Mouse (Mus musculus) neural tube, embryonic 11.5 days (tissue): ENCODE data around the gene Lrrc8b. TPM values are rescaled to one million over a fixed set of nuclear protein-coding genes. Genes with fewer than 3 reads are reported as not detected.

Experiments used
- ATAC-seq: fragments of 200-750 bp; cut with Nextera tagmentation; 2 replicates; pipeline ENCODE4 v1.8.0; 2017; ENCODE audit warnings: moderate number of reproducible peaks, mild to moderate bottlenecking, moderate TSS enrichment, moderate library complexity; ENCODE audit not compliant: insufficient read depth, low FRiP score, low TSS enrichment
- DNase-seq: peaks from one replicate; pipeline ENCODE4 v3.0.0-alpha.2; 2015; ENCODE audit warnings: low spot score
- H3K27ac ChIP-seq: fragments of 300-500 bp; sonication (generic); 2 replicates; pipeline ENCODE4 v1.5.1; 2014; ENCODE audit warnings: low read depth, mild to moderate bottlenecking, low read length
- H3K27me3 ChIP-seq: fragments of 300-500 bp; sonication (generic); 2 replicates; pipeline ENCODE4 v1.6.1; 2014; ENCODE audit warnings: mild to moderate bottlenecking, low read length, mixed read lengths; ENCODE audit not compliant: control insufficient read depth, insufficient read depth
- H3K36me3 ChIP-seq: fragments of 300-500 bp; sonication (generic); 2 replicates; pipeline ENCODE4 v1.6.1; 2014; ENCODE audit warnings: mild to moderate bottlenecking, low read length, moderate library complexity, mixed read lengths; ENCODE audit not compliant: control insufficient read depth, insufficient read depth
- H3K4me1 ChIP-seq: fragments of 300-500 bp; sonication (generic); 2 replicates; pipeline ENCODE4 v1.6.1; 2014; ENCODE audit warnings: low read length, mixed read lengths; ENCODE audit not compliant: control insufficient read depth, insufficient read depth
- H3K4me2 ChIP-seq: fragments of 300-500 bp; sonication (generic); 2 replicates; pipeline ENCODE4 v1.6.1; 2014; ENCODE audit warnings: low read depth, mild to moderate bottlenecking, moderate library complexity
- H3K4me3 ChIP-seq: fragments of 300-500 bp; sonication (generic); 2 replicates; pipeline ENCODE4 v1.5.1; 2014; ENCODE audit warnings: low read depth, low read length
- H3K9ac ChIP-seq: fragments of 300-500 bp; sonication (generic); 2 replicates; pipeline ENCODE4 v1.6.1; 2014; ENCODE audit warnings: mild to moderate bottlenecking, low read length
- H3K9me3 ChIP-seq: fragments of 300-500 bp; sonication (generic); 2 replicates; pipeline ENCODE4 v1.6.1; 2016; ENCODE audit warnings: low read length; ENCODE audit not compliant: control insufficient read depth
- WGBS: fragments of 180-500 bp; shearing (Covaris S2); extraction: QIAGEN DNeasy Blood & Tissue Kit; methylation state at CpG from one replicate; pipeline ENCODE4 v1.1.7; 2014; 5-methylcytosine and 5-hydroxymethylcytosine counted together
- polyA plus RNA-seq: library from polyadenylated mRNA; unstranded; fragments of >200 nt; fragmentation: Nextera tagmentation; extraction: Ambion mirVana; gene quantifications from 2 replicates; pipeline ENCODE4 v1.2.1, GENCODE M21; 2014

Gene Lrrc8b
- polyA plus RNA-seq, 1 experiment from 2014 or later: 14.8 TPM

DNA sequence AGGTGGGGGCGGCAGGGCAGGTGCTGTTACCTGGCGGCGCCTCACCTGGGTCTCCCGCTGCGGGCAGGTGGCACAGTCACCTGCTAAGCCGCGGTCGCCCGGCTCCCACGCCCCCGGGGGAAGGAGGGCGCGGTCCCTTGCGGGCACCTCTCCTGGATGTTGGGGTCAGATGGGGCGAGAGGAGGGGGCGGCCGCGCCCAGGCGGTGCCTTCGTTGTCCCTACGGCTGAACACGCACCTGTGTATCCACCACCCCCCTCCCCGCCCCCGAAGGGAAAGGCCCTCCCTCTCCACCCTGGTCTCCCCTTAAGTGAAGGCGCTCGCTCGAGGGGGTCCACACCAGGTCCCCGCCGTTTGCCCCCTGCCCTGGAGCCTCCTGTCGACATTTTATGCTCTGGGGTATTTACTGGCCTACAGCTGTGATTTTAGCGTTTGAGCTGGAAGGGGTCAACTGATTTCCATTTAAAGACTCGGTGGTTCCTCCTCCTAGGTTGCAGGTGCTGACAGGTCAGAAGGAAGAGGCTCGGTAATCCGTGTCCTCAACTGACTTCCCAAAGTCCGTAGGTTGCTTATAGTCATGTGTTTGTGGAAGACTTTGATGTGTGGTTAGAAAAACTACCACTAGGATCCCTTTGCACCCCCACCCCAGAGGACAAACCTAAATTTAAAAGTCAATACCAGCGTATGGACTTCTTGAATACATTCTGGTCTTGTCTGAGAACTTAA, 538 bp downstream of the Lrrc8b start:
- DNase-seq: peak; percentile 32
- Histone ChIP-seq H3K27me3 (no peaks in the 10 kb centered on the region), H3K4me2 (peak overlapping the region; percentile 94), H3K9me3 (no peaks in the 10 kb centered on the region), H3K4me3 (peak overlapping the region; percentile 90), H3K4me1 (peaks cover 2% of the 10 kb centered on the region; the same call in 1 of the 2 replicates), H3K27ac (no peak overlapping the region), H3K9ac (peak overlapping the region; percentile 96), H3K36me3 (no peaks in the 10 kb centered on the region)
- 3% methylated on average over 27 of the region's 36 CpGs for WGBS
- peak; percentile 65 for ATAC-seq

GRCm38 (mm10) chr5:105417217-105417616, 1.6 kb downstream of the Lrrc8b start:
- no peak for ATAC-seq
- Histone ChIP-seq H3K4me3 (no peak overlapping the region), H3K27me3 (no peaks in the 10 kb centered on the region), H3K27ac (no peak overlapping the region), H3K9ac (no peak overlapping the region), H3K4me1 (peaks cover 2% of the 10 kb centered on the region; the same call in 1 of the 2 replicates), H3K9me3 (no peaks in the 10 kb centered on the region), H3K4me2 (no peak overlapping the region), H3K36me3 (no peaks in the 10 kb centered on the region)
- no peak for DNase-seq
- 79% methylated on average over 8 of the region's 8 CpGs for WGBS

GRCm38 (mm10) chr5:105418364-105418763, 2.8 kb downstream of the Lrrc8b start:
- DNase-seq (no peak), ATAC-seq (no peak)
- H3K27me3 ChIP-seq: no peaks in the 10 kb centered on the region
- H3K4me1 ChIP-seq: peaks cover 2% of the 10 kb centered on the region; the same call in 1 of the 2 replicates
- no peaks in the 10 kb centered on the region for H3K36me3 ChIP-seq
- no peaks in the 10 kb centered on the region for H3K9me3 ChIP-seq
- WGBS: 89% methylated on average over 7 of the region's 7 CpGs
- no peak overlapping the region for H3K4me2 ChIP-seq
- H3K27ac ChIP-seq: no peak overlapping the region
- no peak overlapping the region for H3K9ac ChIP-seq
- no peak overlapping the region for H3K4me3 ChIP-seq

DNA sequence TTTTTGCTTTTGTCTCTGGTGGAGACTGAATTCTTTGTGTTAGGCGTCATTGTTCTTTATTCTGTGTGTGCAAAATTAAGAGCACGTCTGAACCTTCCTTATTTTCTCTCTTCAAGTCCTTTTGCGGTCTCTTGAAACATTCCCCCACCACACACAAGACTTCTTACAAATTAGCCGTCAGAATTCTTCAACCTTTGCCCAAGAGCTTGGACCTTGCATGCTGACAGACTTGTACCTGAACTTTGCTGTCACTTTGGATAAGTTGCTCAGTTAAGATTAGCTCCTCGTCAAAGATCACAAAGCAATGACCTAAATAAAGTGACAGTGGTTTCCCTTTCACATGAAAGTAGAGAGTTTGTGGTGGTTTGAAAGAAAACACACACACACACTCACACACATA, 3.3 kb downstream of the Lrrc8b start:
- Histone ChIP-seq H3K4me1 (peaks cover 2% of the 10 kb centered on the region; the same call in 1 of the 2 replicates), H3K4me3 (no peak overlapping the region), H3K4me2 (no peak overlapping the region), H3K27ac (no peak overlapping the region), H3K9me3 (no peaks in the 10 kb centered on the region), H3K9ac (no peak overlapping the region), H3K27me3 (no peaks in the 10 kb centered on the region), H3K36me3 (no peaks in the 10 kb centered on the region)
- no peak for ATAC-seq
- no peak for DNase-seq
- WGBS: 91% methylated on average over 5 of the region's 5 CpGs

DNA sequence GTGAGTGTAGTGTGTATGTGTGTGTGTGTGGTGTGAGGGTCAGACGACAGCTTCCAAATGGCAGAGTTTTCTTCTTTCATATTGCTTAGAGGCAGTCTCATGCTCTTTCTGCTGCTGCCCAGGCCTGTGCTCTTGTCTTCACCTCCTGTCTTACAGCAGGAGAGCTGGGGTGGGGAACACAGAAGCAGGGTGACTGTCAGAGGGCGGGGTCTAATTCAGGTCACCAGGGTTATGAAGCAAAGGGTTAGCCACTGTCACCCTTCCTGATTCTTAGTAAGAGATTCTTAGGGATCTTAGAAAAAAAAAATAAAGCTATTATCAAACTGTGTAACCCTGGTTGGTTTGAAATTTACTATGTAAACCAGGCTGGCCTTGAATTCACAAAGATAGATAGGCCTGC, 10.0 kb downstream of the Lrrc8b start:
- ATAC-seq: no peak
- no peak overlapping the region for H3K9ac ChIP-seq
- no peaks in the 10 kb centered on the region; the same call in 1 of the 2 replicates for H3K36me3 ChIP-seq
- H3K27me3 ChIP-seq: no peaks in the 10 kb centered on the region
- no peak overlapping the region for H3K4me3 ChIP-seq
- H3K4me2 ChIP-seq: no peak overlapping the region
- no peak overlapping the region for H3K27ac ChIP-seq
- no peaks in the 10 kb centered on the region for H3K4me1 ChIP-seq
- WGBS: 92% methylated on average over 2 of the region's 2 CpGs
- no peaks in the 10 kb centered on the region for H3K9me3 ChIP-seq
- DNase-seq: no peak

GRCm38 (mm10) chr5:105427326-105427725, 11.8 kb downstream of the Lrrc8b start:
- H3K36me3 ChIP-seq: no peaks in the 10 kb centered on the region; the same call in 1 of the 2 replicates
- 80% methylated on average over 7 of the region's 7 CpGs for WGBS
- H3K4me3 ChIP-seq: no peak overlapping the region
- DNase-seq (no peak), ATAC-seq (no peak)
- no peaks in the 10 kb centered on the region for H3K9me3 ChIP-seq
- no peaks in the 10 kb centered on the region for H3K4me1 ChIP-seq
- no peak overlapping the region for H3K4me2 ChIP-seq
- H3K27me3 ChIP-seq: no peaks in the 10 kb centered on the region
- H3K27ac ChIP-seq: no peak overlapping the region
- no peak overlapping the region for H3K9ac ChIP-seq

GRCm38 (mm10) chr5:105428265-105428974, 12.8 kb downstream of the Lrrc8b start:
- Histone ChIP-seq H3K4me3 (no peak overlapping the region), H3K9me3 (no peaks in the 10 kb centered on the region), H3K4me2 (no peak overlapping the region), H3K9ac (no peak overlapping the region), H3K36me3 (no peaks in the 10 kb centered on the region; the same call in 1 of the 2 replicates), H3K27me3 (no peaks in the 10 kb centered on the region), H3K27ac (no peak overlapping the region), H3K4me1 (no peaks in the 10 kb centered on the region)
- no peak for DNase-seq
- 81% methylated on average over 12 of the region's 12 CpGs for WGBS
- ATAC-seq: no peak

DNA sequence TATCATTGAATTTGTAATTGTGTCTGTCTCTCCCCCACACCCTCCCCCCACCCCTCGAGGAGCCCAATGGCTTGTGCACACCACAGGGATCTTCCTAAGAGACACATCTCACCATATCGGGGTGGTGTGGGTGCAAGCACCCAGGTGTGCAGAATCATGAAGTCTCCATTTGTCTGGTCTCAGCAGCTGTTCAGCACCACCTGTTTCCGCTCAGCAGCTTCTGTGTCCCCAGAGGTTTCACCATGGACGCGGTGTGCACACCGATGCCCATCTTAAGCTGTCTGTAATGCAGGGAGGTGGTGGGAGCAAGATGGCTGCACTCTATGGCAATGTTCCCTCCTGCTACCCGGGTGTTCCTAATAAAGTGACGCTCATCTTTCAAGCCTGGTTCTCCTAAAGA, 14.6 kb downstream of the Lrrc8b start:
- no peaks in the 10 kb centered on the region for H3K4me1 ChIP-seq

GRCm38 (mm10) chr5:105439608-105440007, 24.0 kb downstream of the Lrrc8b start:
- Histone ChIP-seq H3K4me3 (no peak overlapping the region), H3K27me3 (no peaks in the 10 kb centered on the region), H3K4me1 (no peaks in the 10 kb centered on the region), H3K9ac (no peak overlapping the region), H3K9me3 (no peaks in the 10 kb centered on the region), H3K27ac (no peak overlapping the region), H3K4me2 (no peak overlapping the region), H3K36me3 (no peaks in the 10 kb centered on the region)
- ATAC-seq: no peak
- 79% methylated on average over 5 of the region's 5 CpGs for WGBS
- DNase-seq: no peak

More for the DNA sequence above, 14.6 kb downstream of the Lrrc8b start:
- Histone ChIP-seq H3K9ac (no peak overlapping the region), H3K27ac (no peak overlapping the region), H3K27me3 (no peaks in the 10 kb centered on the region), H3K36me3 (no peaks in the 10 kb centered on the region; the same call in 1 of the 2 replicates), H3K4me2 (no peak overlapping the region), H3K9me3 (no peaks in the 10 kb centered on the region), H3K4me3 (no peak overlapping the region)
- no peak for ATAC-seq
- DNase-seq: no peak
- WGBS: 91% methylated on average over 8 of the region's 8 CpGs
